Mouse (Mus musculus) cerebellum, adult 8-10 months (tissue): ENCODE measurements at regions not wholly inside any gene's neighbourhood (a gene's known extent, or its start where the extent isn't known, plus 50 kb on each side); places are given as distances from the start of the nearest gene placed in this dataset.

Experiments
- DNase-seq: peaks from one replicate; pipeline ENCODE4 v3.0.0; 2022

- DNase-seq, result no peak
Measured at GRCm38 (mm10) chr7:36352761-36353160, 345.2 kb upstream of the Tshz3 start.

- DNase-seq, result no peak
Measured at GRCm38 (mm10) chr7:36350616-36351015, 347.3 kb upstream of the Tshz3 start.

GRCm38 (mm10) chr7:36348195-36348594, 349.7 kb upstream of the Tshz3 start:
- DNase-seq, result no peak

DNA sequence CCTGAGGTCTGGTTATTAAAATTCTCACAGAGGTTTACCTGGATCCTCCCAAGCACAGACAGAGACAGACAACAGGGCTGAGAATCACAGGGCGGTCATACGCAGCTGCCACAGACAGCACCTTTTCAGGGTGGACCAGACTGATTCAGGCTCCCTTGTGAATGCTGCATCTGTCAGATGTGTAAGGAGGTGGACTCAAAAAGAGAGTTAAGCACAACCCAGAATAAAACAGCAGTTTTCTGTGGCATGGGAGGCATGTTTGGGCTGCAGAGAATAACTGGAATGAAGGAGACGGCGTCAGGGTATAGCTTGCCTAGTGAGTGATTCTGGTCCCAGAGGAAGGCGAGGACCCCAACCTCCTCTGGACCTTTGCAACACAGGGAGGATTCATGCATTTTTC, 363.1 kb upstream of the Tshz3 start:
- DNase-seq, result no peak

DNA sequence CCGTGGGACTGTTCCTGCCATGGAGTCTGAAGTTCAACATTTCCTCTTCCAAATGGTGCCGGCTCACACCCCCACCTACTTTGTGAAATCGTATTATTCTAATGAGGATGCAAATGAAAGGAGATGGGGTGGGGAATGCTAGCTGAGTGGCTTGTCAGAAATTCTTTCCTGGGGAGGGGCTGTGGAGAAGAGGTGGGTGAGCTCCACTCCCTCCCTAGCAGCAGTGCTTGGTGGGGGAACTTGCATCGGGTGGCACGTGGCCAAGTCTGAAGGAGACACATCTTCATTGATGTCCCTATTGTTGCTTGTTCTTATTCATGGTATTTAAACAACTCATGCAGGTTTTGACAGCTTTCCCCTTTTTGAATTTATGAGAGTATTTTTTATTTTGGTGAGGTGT, 363.8 kb upstream of the Tshz3 start:
- no peak for DNase-seq

DNA sequence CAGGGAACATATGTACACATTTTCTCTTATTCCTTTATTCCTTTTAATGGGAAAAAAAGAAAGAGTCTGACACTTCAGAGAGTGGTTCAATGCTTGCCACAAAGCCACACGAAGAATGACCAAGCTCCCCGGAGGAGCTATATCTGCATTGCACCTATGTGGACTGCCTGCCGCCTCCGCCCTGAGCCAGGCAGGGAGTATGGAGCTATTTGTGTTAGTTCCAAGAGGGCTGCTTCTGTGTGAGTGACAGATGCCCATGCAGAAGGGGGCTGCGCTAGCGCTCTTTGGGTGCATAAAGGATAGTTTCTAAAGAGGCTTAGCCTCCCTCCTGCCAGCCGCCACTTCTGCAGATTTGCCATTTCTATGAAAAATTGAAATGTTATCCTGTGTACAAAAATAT, 365.3 kb upstream of the Tshz3 start:
- DNase-seq, result no peak

DNA sequence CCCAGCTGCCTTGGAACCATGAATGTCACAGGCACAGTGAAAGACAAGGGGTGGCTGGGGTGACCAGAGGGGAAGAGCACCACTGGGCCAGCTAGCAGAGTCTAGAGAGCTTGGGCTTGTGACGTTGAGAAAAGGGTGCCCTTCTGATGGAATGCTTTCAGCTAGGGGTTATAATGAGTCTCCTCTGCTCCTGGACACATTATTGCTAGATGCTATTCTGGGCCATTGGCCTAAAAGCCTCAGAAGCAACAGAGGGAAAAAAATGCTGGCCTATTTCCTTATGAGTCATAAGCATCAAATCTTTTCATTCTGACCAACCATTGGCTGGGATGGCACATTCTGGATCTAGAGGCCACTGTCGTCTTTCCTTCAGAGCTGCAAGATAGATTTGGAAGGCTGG, 369.8 kb upstream of the Tshz3 start:
- DNase-seq, result no peak

- DNase-seq, result no peak
Measured at GRCm38 (mm10) chr7:36324035-36324434, 373.9 kb upstream of the Tshz3 start.

GRCm38 (mm10) chr7:36322181-36322580, 375.7 kb upstream of the Tshz3 start:
- DNase-seq, result no peak

DNA sequence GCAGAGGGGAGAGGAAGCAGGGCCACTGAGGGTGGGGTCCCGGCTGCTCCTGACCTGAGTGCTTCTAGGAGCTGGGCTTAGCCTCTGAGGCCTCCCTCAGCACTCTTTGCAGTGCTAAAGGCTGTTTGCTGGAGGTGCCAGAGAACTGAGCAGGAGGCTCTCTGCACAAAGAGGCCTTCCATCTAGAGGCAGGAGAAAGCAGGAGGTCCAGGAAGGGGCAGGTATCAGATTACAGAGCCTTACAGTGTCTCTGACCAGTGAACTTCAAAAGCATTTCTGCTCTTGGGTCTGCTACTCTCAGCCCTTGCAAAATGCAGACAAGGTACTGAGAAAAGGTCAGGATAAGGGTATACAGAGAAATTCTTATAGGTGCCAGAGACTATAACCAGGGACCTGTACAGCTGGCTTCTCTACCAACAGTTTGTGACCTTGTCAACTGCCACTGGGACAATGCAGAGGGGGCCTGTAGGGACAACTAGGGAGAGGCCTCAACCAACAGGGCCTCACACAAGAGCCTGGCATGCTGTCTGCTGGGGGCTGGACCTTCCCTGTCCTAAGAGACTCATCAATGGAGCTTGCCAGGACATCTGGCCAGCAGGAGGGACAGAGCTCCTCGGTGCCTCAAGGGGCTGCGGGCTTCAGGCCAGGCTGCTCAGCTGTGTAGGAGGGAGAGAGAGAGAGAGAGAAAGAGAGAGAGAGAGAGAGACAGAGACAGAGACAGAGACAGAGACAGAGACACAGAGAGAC, 380.3 kb upstream of the Tshz3 start:
- DNase-seq, result no peak

GRCm38 (mm10) chr7:36313751-36314150, 384.2 kb upstream of the Tshz3 start:
- no peak for DNase-seq

DNA sequence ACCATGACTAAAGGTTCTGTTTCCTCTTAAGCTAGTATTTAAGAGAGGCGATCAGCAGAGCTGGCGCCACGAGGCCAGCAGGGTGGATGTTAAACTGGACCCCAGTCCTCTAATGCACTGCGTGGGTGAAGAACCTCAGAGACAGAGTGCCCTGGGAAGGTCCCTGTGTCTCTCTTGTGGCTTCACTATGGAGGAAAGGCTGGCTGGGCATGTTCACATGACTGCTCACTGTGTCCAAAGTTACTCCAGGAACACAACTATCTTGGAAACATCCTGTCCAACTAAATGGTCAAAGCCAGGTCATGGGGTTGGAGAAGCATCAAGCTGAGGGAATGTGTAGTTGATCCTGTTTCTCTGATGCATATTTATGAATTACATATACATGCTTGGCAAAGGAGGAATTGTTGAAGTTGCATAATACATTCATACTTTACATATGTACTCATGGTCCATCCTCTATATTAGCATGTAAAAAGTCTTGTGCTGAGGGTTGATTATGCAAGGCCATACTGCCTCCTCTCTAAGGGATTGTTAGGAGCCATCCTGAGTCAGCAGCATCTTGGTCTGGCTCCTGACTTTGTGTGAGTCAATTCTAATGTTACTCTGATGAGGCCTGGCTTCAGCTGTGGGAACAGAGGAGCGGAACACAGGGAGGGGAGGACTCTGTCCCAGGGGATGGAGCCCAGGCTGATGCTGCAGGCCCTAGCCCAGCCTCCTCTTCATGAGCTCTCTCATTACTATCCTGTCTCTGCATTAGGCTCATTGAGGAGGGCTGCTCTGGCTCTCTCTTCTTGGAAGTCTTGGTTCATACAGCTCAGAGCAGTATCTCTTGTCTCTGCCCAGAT, 387.9 kb upstream of the Tshz3 start:
- DNase-seq, result no peak

GRCm38 (mm10) chr7:36308726-36309125, 389.2 kb upstream of the Tshz3 start:
- no peak for DNase-seq

GRCm38 (mm10) chr7:36308106-36308620, 389.8 kb upstream of the Tshz3 start:
- DNase-seq, result no peak

- no peak for DNase-seq
Measured at GRCm38 (mm10) chr7:36277275-36277674, 420.6 kb upstream of the Tshz3 start.

DNA sequence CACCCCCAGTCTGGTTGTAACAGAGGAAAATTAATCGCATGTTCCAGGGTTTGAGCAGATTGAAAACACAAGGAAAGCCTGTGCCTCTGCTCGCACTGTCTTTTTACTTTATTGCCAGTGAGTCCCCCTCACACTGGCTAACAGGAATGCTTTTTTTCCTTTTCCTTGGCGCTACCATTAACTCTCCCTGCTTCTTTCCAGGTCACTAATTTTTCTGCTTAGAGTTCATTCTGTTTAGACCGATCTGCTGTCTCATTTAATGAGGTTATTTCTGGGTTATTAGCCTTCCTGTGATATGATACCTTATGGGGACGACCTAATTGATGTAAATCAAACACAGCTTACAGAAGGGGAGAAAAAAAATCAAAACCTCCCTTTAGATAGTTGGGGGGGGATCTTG, 429.0 kb upstream of the Tshz3 start:
- DNase-seq, result no peak

DNA sequence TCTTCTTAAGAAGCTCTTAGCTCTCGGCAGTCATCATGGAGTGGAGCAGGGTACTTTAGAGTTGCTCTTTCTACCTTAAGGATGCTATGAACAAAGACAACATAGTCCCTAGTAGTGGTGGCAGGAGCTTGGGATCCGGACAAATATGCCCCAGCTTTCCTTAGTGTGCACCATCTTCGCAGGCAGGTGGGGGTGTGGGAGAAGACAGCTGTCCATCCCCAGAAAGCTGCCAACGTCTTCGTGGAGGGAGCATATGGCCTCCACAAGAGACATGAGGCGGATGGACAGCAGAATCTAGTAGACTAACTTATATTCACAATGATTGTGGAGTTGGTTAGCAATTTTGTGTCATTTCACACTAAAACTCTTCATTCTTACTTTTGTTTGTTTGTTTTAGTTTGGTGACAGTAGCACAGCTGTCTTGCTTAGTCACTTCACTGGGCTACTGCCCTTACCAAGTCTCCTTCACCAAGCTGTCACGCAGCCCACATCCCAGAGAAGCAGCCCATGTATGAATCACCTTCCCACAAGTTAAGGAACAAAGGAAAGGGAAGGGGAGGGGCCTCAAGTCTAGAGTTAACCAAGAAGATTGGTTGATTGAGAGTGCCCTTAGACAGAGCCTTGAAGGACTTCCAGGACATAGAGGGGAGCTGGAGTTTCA, 432.6 kb upstream of the Tshz3 start:
- DNase-seq, result no peak

- no peak for DNase-seq
Measured at GRCm38 (mm10) chr7:36262124-36262710, 435.7 kb upstream of the Tshz3 start.

DNA sequence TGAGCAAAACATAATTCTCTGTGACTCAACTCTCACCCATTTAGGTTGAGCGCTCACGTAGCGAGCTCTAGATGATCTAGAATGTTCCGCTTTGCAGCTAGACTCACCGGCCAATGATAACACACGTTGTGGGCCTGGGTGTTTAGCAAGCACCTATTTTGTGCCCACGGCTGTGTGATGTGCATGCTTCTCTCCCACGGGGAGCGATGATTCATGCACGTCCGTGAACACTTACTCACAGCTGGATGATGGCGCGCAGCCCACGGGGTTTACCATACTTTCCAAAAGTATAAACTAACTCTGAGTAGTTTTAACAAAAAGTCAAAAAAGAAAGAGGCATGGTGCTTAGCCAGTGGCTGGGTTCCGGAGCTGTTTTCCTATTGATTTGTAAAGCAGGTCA, 440.8 kb upstream of the Tshz3 start:
- DNase-seq, result no peak

GRCm38 (mm10) chr7:36247356-36247755, 444.6 kb upstream of the Zfp507 start:
- no peak for DNase-seq

DNA sequence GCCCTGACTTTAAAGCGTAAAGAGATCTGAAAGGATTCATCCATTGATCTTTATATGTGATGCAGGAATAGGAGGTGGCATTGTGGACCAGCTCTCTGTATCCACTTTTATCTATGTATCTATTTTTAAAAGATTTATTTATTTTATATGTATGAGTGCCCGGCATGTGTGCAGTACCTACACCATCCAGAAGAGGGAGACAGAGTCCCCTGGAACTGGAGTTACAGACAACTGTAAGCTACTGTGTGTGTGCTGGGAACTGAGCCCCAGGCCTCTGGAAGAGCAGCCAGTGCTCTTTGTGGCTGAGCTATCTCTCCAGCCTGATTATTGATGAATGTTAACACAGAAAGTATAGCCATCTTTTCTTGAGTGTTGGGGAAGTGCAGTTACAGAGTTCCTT, 433.9 kb upstream of the Zfp507 start:
- no peak for DNase-seq

GRCm38 (mm10) chr7:36229031-36229430, 426.2 kb upstream of the Zfp507 start:
- no peak for DNase-seq

DNA sequence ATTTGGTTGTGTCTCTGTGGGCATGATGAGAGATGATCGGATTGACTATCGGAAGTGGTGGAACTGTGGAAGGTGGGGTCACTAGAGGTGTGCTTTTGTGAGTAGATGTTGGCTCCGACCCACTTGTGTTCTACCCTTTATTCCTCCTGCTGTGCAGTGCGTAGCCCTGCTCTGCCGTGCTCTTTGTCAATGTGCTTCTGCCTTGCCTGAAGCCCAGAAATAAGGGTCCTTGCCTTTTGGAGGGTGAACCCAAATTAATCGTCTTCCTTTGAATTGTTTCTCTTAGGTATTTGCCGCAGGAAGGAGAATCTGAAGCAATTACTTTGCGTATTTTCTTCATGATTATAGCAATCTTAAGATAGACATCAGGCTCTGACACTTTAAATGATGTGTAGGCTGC, 421.6 kb upstream of the Zfp507 start:
- no peak for DNase-seq
